Mouse (Mus musculus) olfactory bulb, adult 2 months (tissue): Measurements from ENCODE around the gene Fktn.

Experiments used
- CTCF ChIP-seq: fragments of 200-500 bp; IDR thresholded peaks from 2 replicates; pipeline ENCODE4 v1.5.1; 2012; ENCODE audit warnings: low read depth, mild to moderate bottlenecking, low read length, moderate library complexity; ENCODE audit not compliant: insufficient read depth
- POLR2A ChIP-seq: fragments of 200-500 bp; IDR thresholded peaks from 2 replicates; pipeline ENCODE4 v1.6.1; 2012; ENCODE audit warnings: mild to moderate bottlenecking, low read depth, low read length, moderate library complexity; ENCODE audit not compliant: insufficient read depth

- TF ChIP-seq POLR2A (no peak), CTCF (no peak)
These were observed 75.5 kb downstream of the Fktn start for GRCm38 (mm10) chr4:53789346-53789745.
